Mouse (Mus musculus) inflammation-experienced regulatory T-cells, adult 6 months (primary cell): Measurements from ENCODE around the gene Notch4. TPM values are rescaled to one million over a fixed set of nuclear protein-coding genes. Genes with fewer than 3 reads are reported as not detected.
A peak's percentile ranks its signal among the peaks of the same experiment; 100 is the strongest.

Source experiments
- ATAC-seq: one replicate; pipeline ENCODE4 v1.8.0; 2017
- polyA plus RNA-seq, 3 experiments: library from polyadenylated mRNA; unstranded; fragments of 100-300 nt; shearing (Covaris generic); gene quantifications; one replicate each; pipeline ENCODE4 v1.2.1; 2017

The Notch4 gene
- polyA plus RNA-seq, 3 experiments from 2014 or later, result 0.62 to 0.72 TPM; not detected in 1

DNA sequence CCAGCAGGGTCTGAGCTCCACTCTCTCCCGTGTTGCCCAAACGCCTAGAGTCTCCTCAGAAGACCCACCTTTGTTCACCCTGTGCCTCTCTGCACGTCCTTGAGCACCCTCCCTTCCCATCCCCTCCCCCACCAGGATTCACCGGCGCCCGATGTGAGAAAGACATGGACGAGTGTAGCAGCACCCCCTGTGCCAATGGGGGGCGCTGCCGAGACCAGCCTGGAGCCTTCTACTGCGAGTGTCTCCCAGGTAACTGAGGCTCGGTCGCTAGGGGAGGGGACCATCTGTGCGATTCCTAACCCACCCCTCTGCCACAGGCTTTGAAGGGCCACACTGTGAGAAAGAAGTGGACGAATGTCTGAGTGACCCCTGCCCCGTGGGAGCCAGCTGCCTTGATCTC is 8.3 kb downstream of the Notch4 start:
- ATAC-seq, result no peak

DNA sequence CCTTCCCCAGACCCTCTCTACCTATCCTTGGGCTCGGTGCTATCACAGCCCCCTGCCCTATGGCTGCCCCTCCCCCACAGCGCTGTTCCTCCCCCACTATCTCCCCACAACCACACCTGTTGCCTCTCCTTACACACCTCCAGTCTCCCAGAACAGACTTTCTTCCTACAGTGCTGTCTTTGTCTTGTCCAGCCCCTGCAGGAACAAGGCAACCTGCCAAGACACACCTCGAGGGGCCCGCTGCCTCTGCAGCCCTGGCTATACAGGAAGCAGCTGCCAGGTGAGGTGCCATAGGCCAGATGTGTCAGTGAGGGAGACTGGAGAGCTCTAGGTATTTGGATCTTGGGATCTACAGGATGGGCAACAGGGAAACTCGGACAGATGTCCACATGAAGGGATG is 12.5 kb downstream of the Notch4 start:
- no peak for ATAC-seq

DNA sequence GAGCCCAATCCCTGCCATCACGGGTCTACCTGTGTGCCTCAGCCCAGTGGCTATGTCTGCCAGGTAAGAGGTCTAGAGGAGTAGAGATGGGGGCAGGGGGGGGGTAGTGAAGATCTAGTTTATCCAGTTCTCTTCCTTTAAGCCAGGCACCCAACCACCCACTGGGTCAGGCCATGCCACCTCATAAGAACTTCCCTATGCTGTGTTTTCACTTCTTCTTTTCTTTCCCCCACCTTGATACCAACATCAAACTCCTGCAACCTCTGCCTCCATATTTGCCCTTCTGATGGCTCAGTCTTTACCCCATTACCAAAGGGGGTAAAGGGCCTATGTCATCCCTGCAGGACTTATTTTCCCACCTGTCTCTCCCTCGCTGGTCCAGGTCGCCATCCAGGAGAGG is 14.0 kb downstream of the Notch4 start:
- ATAC-seq, result no peak

DNA sequence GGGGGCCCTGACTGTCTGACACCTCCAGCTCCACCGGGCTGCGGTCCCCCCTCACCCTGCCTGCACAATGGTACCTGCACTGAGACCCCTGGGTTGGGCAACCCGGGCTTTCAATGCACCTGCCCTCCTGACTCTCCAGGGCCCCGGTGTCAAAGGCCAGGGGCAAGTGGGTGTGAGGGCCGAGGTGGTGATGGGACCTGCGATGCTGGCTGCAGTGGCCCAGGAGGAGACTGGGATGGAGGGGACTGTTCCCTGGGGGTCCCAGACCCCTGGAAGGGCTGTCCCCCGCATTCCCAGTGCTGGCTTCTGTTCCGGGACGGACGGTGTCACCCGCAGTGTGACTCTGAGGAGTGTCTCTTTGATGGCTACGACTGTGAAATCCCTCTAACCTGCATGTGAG is 18.5 kb downstream of the Notch4 start:
- no peak for ATAC-seq

DNA sequence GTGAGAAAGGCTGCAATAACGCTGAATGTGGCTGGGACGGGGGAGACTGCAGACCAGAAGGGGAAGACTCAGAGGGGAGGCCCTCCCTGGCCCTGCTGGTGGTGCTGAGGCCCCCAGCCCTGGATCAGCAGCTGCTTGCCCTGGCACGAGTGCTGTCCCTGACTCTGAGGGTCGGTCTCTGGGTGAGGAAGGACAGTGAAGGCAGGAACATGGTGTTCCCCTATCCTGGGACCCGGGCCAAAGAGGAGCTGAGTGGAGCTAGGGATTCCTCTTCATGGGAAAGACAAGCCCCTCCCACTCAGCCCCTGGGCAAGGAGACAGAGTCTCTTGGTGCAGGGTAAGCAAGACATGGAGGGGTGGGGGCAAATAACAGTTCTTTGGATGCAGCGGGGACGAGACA is 19.3 kb downstream of the Notch4 start:
- ATAC-seq, result no peak

DNA sequence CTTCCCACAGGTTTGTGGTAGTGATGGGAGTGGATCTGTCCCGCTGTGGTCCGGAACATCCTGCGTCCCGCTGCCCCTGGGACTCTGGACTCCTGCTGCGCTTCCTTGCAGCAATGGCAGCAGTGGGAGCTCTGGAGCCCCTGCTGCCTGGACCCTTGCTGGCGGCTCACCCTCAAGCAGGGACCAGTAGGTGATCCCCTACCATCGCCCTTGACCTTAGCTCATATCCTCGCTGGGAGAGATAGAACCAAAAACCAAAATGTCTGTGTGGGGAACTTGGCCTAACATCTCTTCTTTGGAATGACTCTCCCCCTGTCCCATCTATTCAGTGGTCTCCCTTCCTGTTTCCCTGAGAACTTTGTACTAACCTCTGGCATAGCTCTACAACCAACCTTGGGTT is 19.8 kb downstream of the Notch4 start:
- no peak for ATAC-seq

DNA sequence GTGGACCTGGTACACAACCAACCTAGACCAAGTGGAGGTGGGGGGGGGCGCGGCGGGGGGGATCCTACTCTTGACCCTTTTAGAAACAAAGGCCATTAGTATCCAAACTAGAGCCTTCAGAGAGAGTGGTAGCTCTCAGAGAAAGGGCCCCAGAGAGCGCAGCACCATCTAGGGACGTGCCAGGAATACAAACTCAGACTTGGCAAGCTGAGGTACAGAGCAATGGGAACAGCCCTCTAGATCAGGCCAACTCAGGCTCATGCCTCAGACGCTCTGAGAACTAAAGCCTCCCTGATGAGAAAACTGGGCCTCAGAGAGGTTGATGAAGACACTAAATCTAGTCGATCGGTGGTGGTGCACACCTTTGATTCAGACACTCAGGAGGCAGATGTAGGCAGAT is 21.1 kb downstream of the Notch4 start:
- ATAC-seq, result no peak

DNA sequence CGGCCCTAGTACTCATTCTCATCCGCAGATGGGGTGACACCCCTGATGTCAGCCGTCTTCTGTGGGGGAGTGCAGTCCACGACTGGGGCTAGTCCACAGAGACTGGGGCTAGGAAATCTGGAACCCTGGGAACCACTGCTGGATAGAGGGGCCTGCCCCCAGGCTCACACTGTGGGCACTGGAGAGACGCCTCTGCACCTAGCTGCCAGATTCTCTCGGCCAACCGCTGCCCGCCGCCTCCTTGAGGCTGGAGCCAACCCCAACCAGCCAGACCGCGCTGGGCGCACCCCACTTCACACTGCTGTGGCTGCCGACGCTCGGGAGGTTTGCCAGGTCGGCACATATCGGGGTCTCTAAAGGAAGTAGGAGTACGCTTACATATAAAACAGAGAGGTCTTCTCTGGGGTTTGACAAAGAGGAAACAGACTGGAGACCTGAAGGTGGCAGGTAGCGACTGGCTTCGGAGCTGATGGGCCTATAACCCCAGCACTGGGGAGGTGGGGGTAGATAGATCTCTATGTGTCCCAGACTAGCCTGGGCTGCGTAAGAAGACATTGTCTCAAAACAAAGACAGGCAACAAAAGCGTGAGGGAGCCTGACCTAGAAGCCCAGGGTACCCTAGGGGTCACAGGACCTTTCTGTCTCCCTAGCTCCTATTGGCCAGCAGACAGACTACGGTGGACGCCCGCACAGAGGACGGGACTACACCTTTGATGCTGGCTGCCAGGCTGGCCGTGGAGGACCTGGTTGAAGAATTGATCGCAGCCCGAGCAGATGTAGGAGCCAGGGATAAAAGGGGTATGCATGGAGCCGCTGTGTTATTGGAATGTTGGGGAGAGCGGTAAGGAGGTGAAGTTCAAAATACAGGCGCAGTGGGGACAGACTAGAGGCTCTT is 22.1 kb downstream of the Notch4 start:
- no peak for ATAC-seq

DNA sequence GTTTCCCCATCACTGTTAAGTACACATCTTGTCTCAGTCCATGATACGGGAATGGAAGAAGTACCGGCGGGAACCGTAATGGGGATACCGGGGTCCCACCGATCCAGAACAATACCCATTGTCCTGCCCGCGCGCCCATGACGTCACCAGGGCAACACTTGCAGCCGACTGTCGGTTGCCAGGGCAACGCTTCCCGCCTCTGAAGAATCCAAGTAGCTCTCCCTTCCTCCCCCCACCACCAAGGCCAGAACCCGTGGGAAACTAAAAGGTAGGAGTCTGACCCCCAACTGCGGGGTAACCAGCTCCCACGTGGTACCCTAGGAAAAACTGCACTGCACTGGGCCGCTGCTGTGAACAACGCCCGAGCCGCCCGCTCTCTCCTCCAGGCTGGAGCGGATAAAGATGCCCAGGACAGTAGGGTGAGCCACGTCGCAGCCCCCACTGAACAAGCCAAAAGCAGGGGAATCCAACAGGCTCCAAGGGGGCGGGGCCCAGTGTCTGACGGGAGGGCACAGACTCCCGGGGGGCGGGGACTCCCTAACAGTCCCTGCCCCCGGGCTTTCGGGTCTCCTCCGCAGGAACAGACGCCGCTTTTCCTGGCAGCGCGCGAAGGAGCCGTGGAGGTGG is 22.8 kb downstream of the Notch4 start:
- ATAC-seq, result peak; percentile 62

DNA sequence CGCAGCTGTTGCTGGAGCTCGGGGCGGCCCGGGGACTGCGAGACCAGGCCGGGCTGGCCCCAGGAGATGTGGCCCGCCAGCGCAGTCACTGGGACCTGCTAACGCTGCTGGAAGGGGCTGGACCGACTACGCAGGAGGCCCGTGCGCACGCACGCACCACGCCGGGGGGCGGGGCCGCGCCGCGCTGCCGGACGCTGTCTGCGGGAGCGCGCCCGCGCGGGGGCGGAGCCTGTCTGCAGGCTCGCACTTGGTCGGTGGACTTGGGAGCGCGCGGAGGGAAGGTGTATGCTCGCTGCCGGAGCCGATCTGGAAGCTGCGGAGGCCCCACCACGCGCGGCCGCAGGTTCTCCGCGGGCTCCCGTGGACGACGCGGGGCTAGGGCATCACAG is 23.3 kb downstream of the Notch4 start:
- ATAC-seq, result peak; percentile 76

DNA sequence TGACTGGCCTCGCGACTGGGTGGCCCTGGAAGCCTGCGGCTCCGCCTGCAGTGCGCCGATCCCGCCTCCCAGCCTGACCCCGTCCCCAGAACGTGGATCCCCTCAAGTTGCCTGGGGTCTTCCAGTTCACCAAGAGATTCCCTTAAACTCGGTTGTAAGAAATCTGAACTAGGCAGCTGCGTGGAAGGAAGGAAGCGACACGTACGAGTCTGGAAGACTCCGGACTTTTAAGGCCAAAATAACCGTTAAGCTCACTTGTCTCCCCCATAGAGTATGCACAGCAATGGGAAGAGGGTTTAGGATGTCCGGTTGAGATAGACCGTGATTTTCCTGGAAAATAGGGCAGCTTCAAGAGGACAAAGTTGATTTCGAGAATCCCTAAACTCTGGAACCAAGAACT is 23.7 kb downstream of the Notch4 start:
- no peak for ATAC-seq

DNA sequence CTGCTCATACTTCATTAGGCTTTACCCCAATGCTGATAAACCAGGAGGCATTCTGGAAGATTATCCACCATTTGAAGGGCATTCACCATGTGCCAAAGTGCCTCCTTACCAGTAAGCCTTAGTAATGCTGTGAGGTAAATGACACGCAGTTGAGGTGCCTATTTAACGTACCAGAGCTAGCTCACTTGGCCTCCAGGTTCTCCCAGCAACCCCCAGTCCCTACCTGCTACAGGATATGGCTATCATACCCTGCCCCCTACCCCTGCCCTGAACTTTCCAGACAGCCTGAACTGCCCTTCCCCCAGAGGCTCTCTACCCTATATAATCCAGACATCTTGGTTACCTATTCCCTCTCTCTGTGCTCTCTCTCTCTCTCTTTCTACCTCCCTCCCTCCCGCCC is 24.7 kb downstream of the Notch4 start:
- ATAC-seq, result no peak

DNA sequence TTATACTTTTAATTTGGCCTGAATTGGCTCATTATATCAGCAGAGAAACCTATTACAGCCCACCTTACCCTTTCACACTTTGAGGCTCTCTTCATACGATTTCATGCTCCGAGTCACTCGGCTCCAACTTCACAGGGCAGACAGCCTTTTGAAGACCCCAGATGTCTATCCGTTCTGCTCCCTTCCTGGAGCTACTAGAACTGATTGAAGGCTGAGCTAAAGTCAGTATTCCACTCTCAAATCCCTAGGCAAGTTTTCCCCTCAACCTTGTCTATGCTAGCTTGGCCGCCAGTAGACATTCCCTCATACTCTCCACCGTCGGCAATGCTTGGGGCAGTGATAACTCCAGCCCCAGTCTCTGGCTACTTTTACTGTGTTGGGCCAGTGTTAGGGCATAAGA is 25.1 kb downstream of the Notch4 start:
- no peak for ATAC-seq

DNA sequence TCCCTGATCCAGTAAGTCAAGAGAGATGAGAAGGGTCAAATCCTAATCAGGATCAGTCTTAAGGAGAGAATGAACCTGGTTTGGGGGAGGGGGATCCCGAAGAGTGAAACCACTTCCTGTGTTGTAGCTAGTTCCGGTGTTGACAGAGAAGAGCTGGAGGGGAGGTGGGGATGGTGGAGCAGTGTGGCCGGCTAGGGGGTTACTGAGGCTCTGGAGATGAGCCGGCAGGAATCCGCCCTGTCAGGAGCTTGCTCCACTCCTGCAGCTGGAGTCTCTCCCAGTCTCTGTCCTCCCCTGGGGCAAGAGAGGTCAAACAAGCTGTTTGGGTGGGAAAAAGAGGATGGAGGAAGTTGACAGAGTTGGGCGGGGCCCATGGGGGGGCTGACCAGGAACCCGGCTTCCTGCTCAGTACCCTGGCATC is 25.6 kb downstream of the Notch4 start, which contains the start of gene Gpsm3:
Gene Gpsm3 (plus strand): TSS at position 126 of the 421 bp plus-strand sequence.
- ATAC-seq, result peak; percentile 50

DNA sequence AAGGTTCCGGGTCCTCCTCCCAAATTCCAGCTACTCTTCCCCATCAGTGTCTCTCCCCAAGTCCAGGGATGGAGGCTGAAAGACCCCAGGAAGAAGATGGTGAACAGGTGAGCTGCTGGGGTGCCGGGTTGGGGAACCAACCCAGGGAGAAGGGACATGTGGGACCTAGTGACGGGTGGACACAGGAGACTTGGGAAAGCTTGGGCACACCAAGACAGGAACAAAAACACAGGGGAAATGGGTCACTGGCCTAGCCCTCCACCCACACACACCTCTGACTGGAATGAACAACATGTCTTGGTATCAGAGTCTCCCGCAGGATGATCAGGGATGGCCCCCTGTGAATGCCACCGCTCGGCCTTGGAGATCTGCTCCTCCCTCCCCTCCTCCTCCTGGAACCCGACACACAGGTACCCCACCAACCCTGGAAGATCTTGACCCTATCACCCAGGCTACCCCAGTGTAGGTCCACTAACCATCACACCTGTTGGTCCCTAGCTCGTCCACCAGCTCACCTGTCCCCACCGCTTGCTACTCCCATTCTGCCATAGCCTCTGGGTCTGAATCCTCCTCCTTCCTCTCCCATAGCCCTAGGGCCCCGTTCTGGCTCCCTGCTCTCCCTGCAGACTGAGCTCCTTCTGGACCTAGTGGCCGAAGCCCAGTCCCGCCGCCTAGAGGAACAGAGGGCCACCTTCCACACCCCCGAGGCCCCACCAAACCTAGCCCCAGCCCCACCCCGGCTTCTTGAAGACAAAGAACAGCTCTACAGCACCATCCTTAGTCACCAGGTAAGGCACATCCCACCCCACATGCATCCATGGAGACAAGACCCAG is 26.3 kb downstream of the Notch4 start:
- no peak for ATAC-seq

DNA sequence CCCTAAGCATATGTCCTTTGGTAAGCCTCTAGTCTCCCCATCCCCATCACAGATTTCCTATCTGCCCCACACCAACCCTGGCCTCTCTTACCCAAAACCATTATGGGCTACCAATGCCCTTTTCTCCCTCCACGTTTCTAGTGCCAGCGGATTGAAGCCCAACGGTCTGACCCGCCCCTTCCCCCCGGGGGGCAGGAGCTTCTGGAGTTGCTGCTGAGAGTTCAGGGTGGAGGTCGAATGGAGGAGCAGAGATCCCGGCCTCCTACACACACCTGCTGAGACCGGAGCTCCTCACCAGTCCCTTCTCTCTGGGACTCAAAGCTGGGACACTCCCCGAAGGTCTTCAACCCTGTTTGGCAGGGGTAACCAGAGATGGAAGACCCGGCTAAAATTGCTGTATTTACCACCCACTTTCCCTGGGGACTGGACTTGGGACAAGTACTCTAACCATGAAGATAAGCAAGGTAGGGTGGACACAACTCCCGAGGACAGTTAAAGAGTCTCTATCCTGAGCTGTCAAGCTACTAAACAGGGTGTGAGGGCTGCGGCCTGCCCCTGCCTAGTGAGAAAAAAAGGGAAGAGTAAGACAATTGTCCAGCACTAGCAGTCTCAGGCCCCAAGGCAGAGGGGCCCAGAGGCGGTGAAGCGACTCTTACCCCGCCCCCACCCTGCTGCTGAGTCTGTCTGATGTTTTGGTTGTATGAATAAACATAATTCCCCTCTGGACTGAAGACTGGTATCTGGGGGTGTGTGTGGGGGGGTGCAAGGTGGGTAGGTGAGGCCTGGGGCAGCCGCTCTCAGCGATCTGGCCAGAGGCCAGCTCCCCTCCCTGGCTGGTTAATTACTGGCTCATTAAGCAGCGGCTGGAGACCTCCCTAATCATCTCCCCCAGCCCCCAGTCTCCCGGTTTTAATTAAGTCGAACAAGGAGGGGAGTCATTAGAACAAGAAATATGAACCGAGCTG is 27.2 kb downstream of the Notch4 start, which contains the start of gene Pbx2:
Gene Pbx2 (plus strand): TSS at position 238 of the 965 bp plus-strand sequence.
- ATAC-seq, result no peak

DNA sequence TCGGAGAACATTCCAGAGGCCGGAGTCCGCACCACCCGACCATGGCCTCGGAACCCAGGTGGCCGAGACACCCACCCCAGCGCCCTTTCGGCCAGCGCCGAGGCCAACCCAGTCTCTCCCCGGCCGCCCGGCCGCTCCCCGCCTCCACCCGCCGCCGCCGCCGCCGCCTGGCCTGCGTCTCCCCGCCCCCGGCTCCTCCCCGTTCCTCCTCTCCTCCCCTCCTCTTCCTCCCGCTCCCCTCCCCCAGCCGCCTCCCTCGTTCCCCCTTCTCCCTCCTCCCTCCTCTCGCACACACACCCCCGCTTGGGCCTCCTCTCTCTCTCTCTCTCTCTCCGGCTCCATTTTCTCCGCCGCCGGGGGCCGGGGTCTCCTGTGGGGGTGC is 27.9 kb downstream of the Notch4 start:
- peak; percentile 51 for ATAC-seq

DNA sequence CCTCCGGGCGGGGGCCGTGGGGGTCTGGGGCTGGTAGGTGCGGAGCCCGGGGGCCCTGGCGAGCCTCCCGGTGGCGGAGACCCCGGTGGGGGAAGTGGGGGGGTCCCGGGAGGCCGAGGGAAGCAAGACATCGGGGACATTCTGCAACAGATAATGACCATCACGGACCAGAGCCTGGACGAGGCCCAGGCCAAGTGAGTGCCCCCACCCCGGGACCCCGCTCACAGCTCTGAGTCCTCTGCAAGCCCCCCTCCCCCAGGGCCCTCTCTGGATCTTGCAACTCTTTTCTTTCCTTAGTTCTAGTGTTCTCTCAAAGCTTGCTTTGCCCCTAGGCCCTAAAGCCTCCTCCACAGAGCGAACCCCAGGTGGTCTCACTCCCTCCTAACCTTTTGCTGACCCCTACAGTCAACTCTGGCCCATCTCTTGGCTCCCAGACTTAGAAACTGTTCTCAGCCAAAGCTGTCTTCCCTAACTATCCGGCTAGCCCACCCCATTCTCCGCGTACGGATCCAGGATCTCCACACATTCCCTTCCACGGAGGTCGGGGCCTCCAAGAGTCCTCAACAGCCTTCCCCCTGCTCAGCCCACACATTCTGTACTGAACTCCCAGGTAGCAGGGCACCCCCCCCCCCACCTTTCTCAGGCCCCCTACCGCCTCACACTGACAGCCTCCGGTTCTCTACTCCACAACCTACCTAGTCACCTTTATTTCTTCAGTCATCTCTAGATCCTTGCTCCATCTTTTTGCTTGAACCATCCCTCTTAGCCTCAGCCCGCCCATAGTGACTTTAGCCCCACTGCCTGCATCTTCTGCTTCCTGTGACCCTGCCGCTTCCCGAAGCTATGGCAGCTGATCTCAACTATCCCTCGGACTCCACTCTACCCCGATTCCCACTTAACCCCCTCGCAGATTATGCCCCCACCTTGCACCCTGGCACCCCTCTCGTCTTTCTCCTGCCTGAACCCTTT is 28.8 kb downstream of the Notch4 start:
- ATAC-seq, result no peak

DNA sequence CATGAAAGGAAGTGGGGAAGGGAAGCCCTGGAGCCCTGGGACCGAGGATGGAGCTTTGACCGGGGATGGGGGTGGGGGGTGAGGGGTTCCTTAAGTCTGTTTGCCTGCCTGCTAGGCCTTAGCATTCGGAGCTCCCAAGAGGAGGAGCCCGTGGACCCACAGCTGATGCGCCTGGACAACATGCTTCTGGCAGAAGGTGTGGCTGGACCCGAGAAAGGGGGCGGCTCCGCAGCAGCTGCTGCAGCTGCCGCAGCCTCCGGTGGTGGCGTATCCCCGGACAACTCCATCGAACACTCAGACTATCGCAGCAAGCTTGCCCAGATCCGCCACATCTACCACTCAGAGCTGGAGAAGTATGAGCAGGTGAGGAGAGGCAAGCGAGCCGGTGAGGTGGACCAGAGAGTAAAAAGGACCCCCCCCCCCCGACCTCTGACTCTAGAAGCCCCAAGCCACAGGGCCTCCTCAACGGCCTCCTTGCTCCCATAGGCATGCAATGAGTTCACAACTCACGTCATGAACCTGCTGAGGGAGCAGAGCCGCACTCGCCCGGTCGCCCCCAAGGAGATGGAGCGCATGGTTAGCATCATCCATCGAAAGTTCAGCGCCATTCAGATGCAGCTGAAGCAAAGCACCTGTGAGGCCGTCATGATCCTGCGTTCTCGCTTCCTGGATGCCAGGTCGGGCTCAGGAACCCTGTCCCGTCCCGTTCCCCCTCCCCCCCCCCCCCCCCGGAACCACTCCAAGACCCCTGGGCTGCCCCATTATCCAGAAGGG is 29.9 kb downstream of the Notch4 start:
- no peak for ATAC-seq

DNA sequence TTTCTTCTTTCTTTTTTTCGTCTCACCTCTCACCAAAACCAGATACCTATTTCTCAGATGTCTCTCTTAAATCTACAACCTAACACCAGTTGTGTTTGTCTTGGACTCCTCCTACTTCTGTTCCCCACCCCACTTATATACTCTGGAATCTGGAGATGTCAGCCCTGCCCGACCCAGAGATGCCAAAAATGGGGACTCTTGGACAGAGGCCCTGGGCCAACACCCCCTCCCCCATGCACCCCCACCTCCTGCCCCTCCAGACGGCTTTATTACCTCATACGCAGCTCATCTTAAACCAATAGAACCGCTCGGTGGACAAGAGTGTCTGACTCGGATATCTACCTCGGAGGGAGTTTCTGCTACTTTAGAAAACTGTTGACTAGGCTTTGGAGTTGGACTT is 32.0 kb downstream of the Notch4 start:
- no peak for ATAC-seq
